Mouse (Mus musculus) G1E (cell line): Measurements from ENCODE around the gene Trip4. TPM values are rescaled to one million over a fixed set of nuclear protein-coding genes. Genes with fewer than 3 reads are reported as not detected.
"Not testable (repeated sequence)": the region's sequence is repeated elsewhere in the genome, so short reads cannot be mapped to it uniquely, and the experiment has no call there.

Experiments
- ATAC-seq: 2 replicates; pipeline ENCODE4 v1.8.0; 2016; ENCODE audit warnings: mild to moderate bottlenecking; ENCODE audit not compliant: insufficient number of reproducible peaks, poor library complexity, low FRiP score, severe bottlenecking; ENCODE audit errors: extremely low read depth
- DNase-seq: peaks from one replicate; pipeline ENCODE4 v3.0.0; 2012; ENCODE audit warnings: low spot score
- H3K27me3 ChIP-seq: 2 replicates; pipeline ENCODE4 v1.6.1; 2012; ENCODE audit warnings: mild to moderate bottlenecking, low read length, inconsistent platforms; ENCODE audit not compliant: insufficient read depth
- H3K36me3 ChIP-seq: replicated peaks from 2 replicates; pipeline ENCODE3; 2012; ENCODE audit warnings: mild to moderate bottlenecking, inconsistent platforms
- H3K4me1 ChIP-seq: 2 replicates; pipeline ENCODE4 v1.6.1; 2012; ENCODE audit warnings: low read depth, low read length, inconsistent platforms, mixed read lengths; ENCODE audit not compliant: insufficient read depth
- H3K4me3 ChIP-seq: 2 replicates; pipeline ENCODE4 v1.5.1; 2012; ENCODE audit warnings: low read depth, mild to moderate bottlenecking, inconsistent platforms, low read length, moderate library complexity, mixed read lengths
- H3K9me3 ChIP-seq: replicated peaks from 2 replicates; pipeline ENCODE4 v1.6.1; 2012; ENCODE audit warnings: inconsistent platforms
- GATA2 ChIP-seq: IDR thresholded peaks from 2 replicates; pipeline ENCODE4 v1.6.1; 2012; ENCODE audit warnings: low read depth, low read length, inconsistent platforms, borderline replicate concordance
- POLR2AphosphoS5 ChIP-seq: IDR thresholded peaks from 2 replicates; pipeline ENCODE4 v1.6.1; 2012; ENCODE audit warnings: low read depth, low read length, inconsistent platforms; ENCODE audit not compliant: insufficient replicate concordance
- TAL1 ChIP-seq: conservative IDR thresholded peaks from 2 replicates; pipeline ENCODE4 v1.6.1; 2012; ENCODE audit warnings: low read depth, low read length, inconsistent platforms, mixed read lengths
- polyA plus RNA-seq: library from polyadenylated mRNA; stranded (reverse); fragments of >175 nt; gene quantifications from 2 replicates; pipeline ENCODE4 v1.2.3, GENCODE M21; 2012
- total RNA-seq, 2 experiments: library from RNA; stranded (forward) in 1 of 2; stranded (reverse) in 1 of 2; fragments of 200-1000 nt in 1 of 2; fragments of >200 nt in 1 of 2; fragmentation: Nextera tagmentation in 1 of 2; gene quantifications; 2 replicates each; pipeline ENCODE4 v1.2.3; 2014 to 2017

Trip4 gene
- total and polyA plus RNA-seq, 3 experiments = 5.2 to 40.5 (median 24.7) TPM

- no peaks in the 10 kb centered on the region for H3K9me3 ChIP-seq
- DNase-seq = peak; percentile 57
- no peak for TF ChIP-seq GATA2
- peak; percentile 86 for TF ChIP-seq TAL1
- peak; percentile 92 for ATAC-seq
- no peak overlapping the region; the same call in 1 of the 2 replicates for H3K4me3 ChIP-seq
- no peaks in the 10 kb centered on the region for H3K27me3 ChIP-seq
- H3K4me1 ChIP-seq = peaks cover 82% of the 10 kb centered on the region
- H3K36me3 ChIP-seq = peaks cover 37% of the 10 kb centered on the region
Measured at GRCm38 (mm10) chr9:65786885-65787787, 121.5 kb downstream of the Trip4 start.

- H3K4me1 ChIP-seq = peaks cover 83% of the 10 kb centered on the region
- TF ChIP-seq TAL1 (peak; percentile 75), POLR2AphosphoS5 (no peak)
- no peak overlapping the region; the same call in 1 of the 2 replicates for H3K4me3 ChIP-seq
- peak; percentile 47 for ATAC-seq
- H3K9me3 ChIP-seq = no peaks in the 10 kb centered on the region
- H3K36me3 ChIP-seq = peaks cover 28% of the 10 kb centered on the region
- DNase-seq = peak; percentile 26
- H3K27me3 ChIP-seq = no peaks in the 10 kb centered on the region
Measured at GRCm38 (mm10) chr9:65785772-65786368, 122.7 kb downstream of the Trip4 start.

DNA sequence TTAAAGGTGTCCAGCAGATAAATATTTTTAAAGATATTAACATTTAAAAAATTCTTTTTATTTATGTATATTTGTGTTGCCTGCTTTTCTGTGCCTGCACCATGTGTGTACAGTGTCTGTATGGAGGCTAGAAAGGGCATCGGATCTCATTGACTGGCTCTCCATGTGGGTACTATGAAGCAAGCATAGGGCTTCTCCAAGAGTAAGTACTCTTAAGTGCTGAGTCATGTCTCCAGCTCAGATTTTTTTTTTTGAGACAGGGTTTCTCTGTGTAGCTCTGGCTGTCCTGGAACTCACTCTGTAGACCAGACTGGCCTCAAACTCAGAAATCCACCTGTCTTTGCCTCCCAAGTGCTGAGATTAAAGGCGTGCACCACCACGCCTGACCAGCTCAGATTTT, 129.0 kb downstream of the Trip4 start:
- peaks cover 76% of the 10 kb centered on the region for H3K4me1 ChIP-seq
- not testable (repeated sequence) for ATAC-seq, H3K9me3 ChIP-seq, DNase-seq, H3K27me3 ChIP-seq, H3K4me3 ChIP-seq
- peaks cover 33% of the 10 kb centered on the region for H3K36me3 ChIP-seq

Other genes with a start within 250 kb of the Trip4 start
- 12.0 and 16.2 TPM in 2 replicates for gene Oaz2, start 240.8 kb downstream of the Trip4 start, total RNA-seq (2014; fragmentation: Nextera tagmentation)
- gene Oaz2, start 240.8 kb downstream of the Trip4 start, total RNA-seq (2017) = 39.3 and 43.0 TPM in 2 replicates
- 85.7 and 118 TPM in 2 replicates for gene Oaz2, start 240.8 kb downstream of the Trip4 start, polyA plus RNA-seq
- 60.3 and 69.2 TPM in 2 replicates for gene Zfp609, start 81.2 kb downstream of the Trip4 start, total RNA-seq (2014; fragmentation: Nextera tagmentation)
- gene Zfp609, start 81.2 kb downstream of the Trip4 start, total RNA-seq (2017) = 2.6 and 4.0 TPM in 2 replicates
- gene Zfp609, start 81.2 kb downstream of the Trip4 start, polyA plus RNA-seq = 62.3 and 83.9 TPM in 2 replicates
- 28.9 and 39.3 TPM in 2 replicates for gene Pclaf, start 18.6 kb downstream of the Trip4 start, total RNA-seq (2014; fragmentation: Nextera tagmentation)
- 95.3 and 99.4 TPM in 2 replicates for gene Pclaf, start 18.6 kb downstream of the Trip4 start, total RNA-seq (2017)
- gene Pclaf, start 18.6 kb downstream of the Trip4 start, polyA plus RNA-seq = 1.3 and 2.4 TPM in 2 replicates
- gene Csnk1g1, start 130 bp upstream of the Trip4 start, total RNA-seq (2014; fragmentation: Nextera tagmentation) = 63.9 and 81.9 TPM in 2 replicates
- gene Csnk1g1, start 130 bp upstream of the Trip4 start, total RNA-seq (2017) = 25.4 and 34.1 TPM in 2 replicates
- 8.7 and 9.5 TPM in 2 replicates for gene Csnk1g1, start 130 bp upstream of the Trip4 start, polyA plus RNA-seq
- 261 and 293 TPM in 2 replicates for gene Ppib, start 151.4 kb upstream of the Trip4 start, total RNA-seq (2014; fragmentation: Nextera tagmentation)
- gene Ppib, start 151.4 kb upstream of the Trip4 start, total RNA-seq (2017) = 400 and 413 TPM in 2 replicates
- 60.8 and 112 TPM in 2 replicates for gene Ppib, start 151.4 kb upstream of the Trip4 start, polyA plus RNA-seq
- 15.0 TPM in 1 of 2 replicates, not detected in the other for gene Snx22, start 160.9 kb upstream of the Trip4 start, total RNA-seq (2014; fragmentation: Nextera tagmentation)
- 0.41 and 0.49 TPM in 2 replicates for gene Snx22, start 160.9 kb upstream of the Trip4 start, total RNA-seq (2017)
- not detected in 2 replicates for gene Snx22, start 160.9 kb upstream of the Trip4 start, polyA plus RNA-seq
- 71.3 and 81.1 TPM in 2 replicates for gene Snx1, start 217.8 kb upstream of the Trip4 start, total RNA-seq (2014; fragmentation: Nextera tagmentation)
- gene Snx1, start 217.8 kb upstream of the Trip4 start, total RNA-seq (2017) = 230 and 242 TPM in 2 replicates
- gene Snx1, start 217.8 kb upstream of the Trip4 start, polyA plus RNA-seq = 227 and 276 TPM in 2 replicates
- gene Ciao2a, start 217.8 kb upstream of the Trip4 start, total RNA-seq (2014; fragmentation: Nextera tagmentation) = 176 and 189 TPM in 2 replicates
- gene Ciao2a, start 217.8 kb upstream of the Trip4 start, total RNA-seq (2017) = 258 and 270 TPM in 2 replicates
- 15.9 and 30.0 TPM in 2 replicates for gene Ciao2a, start 217.8 kb upstream of the Trip4 start, polyA plus RNA-seq
- 7.5 and 9.7 TPM in 2 replicates for gene Dapk2, start 249.4 kb upstream of the Trip4 start, total RNA-seq (2014; fragmentation: Nextera tagmentation)
- 24.4 TPM in 2 replicates for gene Dapk2, start 249.4 kb upstream of the Trip4 start, total RNA-seq (2017)
- gene Dapk2, start 249.4 kb upstream of the Trip4 start, polyA plus RNA-seq = 9.8 and 10.3 TPM in 2 replicates